Mouse (Mus musculus) neural tube, embryonic 12.5 days (tissue): ENCODE data around the gene Ndufs4. TPM values are rescaled to one million over a fixed set of nuclear protein-coding genes. Genes with fewer than 3 reads are reported as not detected.

Experiments used
- ATAC-seq: fragments of 200-750 bp; cut with Nextera tagmentation; 2 replicates; pipeline ENCODE4 v1.8.0; 2017; ENCODE audit warnings: low read depth, mild to moderate bottlenecking, moderate TSS enrichment, moderate library complexity; ENCODE audit not compliant: low FRiP score
- H3K27ac ChIP-seq: fragments of 300-500 bp; sonication (generic); 2 replicates; pipeline ENCODE4 v1.5.1; 2016
- H3K27me3 ChIP-seq: fragments of 300-500 bp; sonication (generic); replicated peaks from 2 replicates; pipeline ENCODE4 v1.6.1; 2016; ENCODE audit warnings: mild to moderate bottlenecking
- H3K36me3 ChIP-seq: fragments of 300-500 bp; sonication (generic); 2 replicates; pipeline ENCODE4 v1.6.1; 2016; ENCODE audit warnings: mild to moderate bottlenecking
- H3K4me1 ChIP-seq: fragments of 300-500 bp; sonication (generic); 2 replicates; pipeline ENCODE4 v1.6.1; 2016
- H3K4me2 ChIP-seq: fragments of 300-500 bp; sonication (generic); replicated peaks from 2 replicates; pipeline ENCODE4 v1.6.1; 2016; ENCODE audit warnings: mild to moderate bottlenecking
- H3K4me3 ChIP-seq: fragments of 300-500 bp; sonication (generic); 2 replicates; pipeline ENCODE4 v1.5.1; 2016
- H3K9ac ChIP-seq: fragments of 300-500 bp; sonication (generic); 2 replicates; pipeline ENCODE4 v1.6.1; 2016; ENCODE audit warnings: mild to moderate bottlenecking
- H3K9me3 ChIP-seq: fragments of 300-500 bp; sonication (generic); 2 replicates; pipeline ENCODE4 v1.6.1; 2016; ENCODE audit warnings: mild to moderate bottlenecking
- WGBS: fragments of 180-500 bp; shearing (Covaris S2); methylation state at CpG from one replicate; pipeline ENCODE4 v1.1.7; 2016; 5-methylcytosine and 5-hydroxymethylcytosine counted together
- polyA plus RNA-seq: library from polyadenylated mRNA; unstranded; fragments of >200 nt; fragmentation: Nextera tagmentation; extraction: Ambion mirVana; gene quantifications from 2 replicates; pipeline ENCODE4 v1.2.1, GENCODE M21; 2016

Ndufs4 gene
- 308 and 323 TPM in 2 replicates for polyA plus RNA-seq

GRCm38 (mm10) chr13:114388211-114388965 lies at the start of gene Ndufs4:
Ndufs4 (minus strand) TSS chr13:114388258.
- no peaks in the 10 kb centered on the region; the same call in 1 of the 2 replicates for H3K9me3 ChIP-seq
- H3K27me3 ChIP-seq = no peaks in the 10 kb centered on the region
- H3K9ac ChIP-seq = peak within 1 kb of the TSS; percentile 80
- H3K4me2 ChIP-seq = peak within 1 kb of the TSS; percentile 78
- peak; percentile 13; the same call in 1 of the 2 replicates for ATAC-seq
- 43% methylated on average over 13 of the region's 13 CpGs for WGBS
- H3K36me3 ChIP-seq = no peaks in the 10 kb centered on the region
- H3K4me3 ChIP-seq = peak within 1 kb of the TSS; percentile 87
- peak within 1 kb of the TSS; percentile 67 for H3K27ac ChIP-seq
- H3K4me1 ChIP-seq = no peaks in the 10 kb centered on the region

- no peak overlapping the region for H3K4me2 ChIP-seq
- no peaks in the 10 kb centered on the region for H3K27me3 ChIP-seq
- no peak for ATAC-seq
- H3K9ac ChIP-seq = no peak overlapping the region
- 83% methylated on average over 5 of the region's 5 CpGs for WGBS
- no peaks in the 10 kb centered on the region for H3K9me3 ChIP-seq
- H3K4me1 ChIP-seq = no peaks in the 10 kb centered on the region
- H3K4me3 ChIP-seq = no peak overlapping the region
- H3K27ac ChIP-seq = no peak overlapping the region
- H3K36me3 ChIP-seq = no peaks in the 10 kb centered on the region
These were observed 44.4 kb upstream of the Ndufs4 start for GRCm38 (mm10) chr13:114432491-114432890.

GRCm38 (mm10) chr13:114425230-114425629 lies 37.2 kb upstream of the Ndufs4 start:
- H3K4me3 ChIP-seq = no peak overlapping the region
- no peaks in the 10 kb centered on the region for H3K4me1 ChIP-seq
- no peak for ATAC-seq
- no peaks in the 10 kb centered on the region for H3K9me3 ChIP-seq
- H3K4me2 ChIP-seq = no peak overlapping the region
- H3K9ac ChIP-seq = no peak overlapping the region
- H3K27ac ChIP-seq = no peak overlapping the region
- no peaks in the 10 kb centered on the region for H3K27me3 ChIP-seq
- no peaks in the 10 kb centered on the region for H3K36me3 ChIP-seq
- WGBS = 94% methylated on average over 5 of the region's 5 CpGs

- H3K27me3 ChIP-seq = no peaks in the 10 kb centered on the region
- H3K4me2 ChIP-seq = no peak overlapping the region
- WGBS = 88% methylated on average over 8 of the region's 8 CpGs
- no peaks in the 10 kb centered on the region for H3K4me1 ChIP-seq
- no peak overlapping the region for H3K27ac ChIP-seq
- no peak for ATAC-seq
- H3K36me3 ChIP-seq = no peaks in the 10 kb centered on the region
- H3K9ac ChIP-seq = no peak overlapping the region
- no peaks in the 10 kb centered on the region for H3K9me3 ChIP-seq
- H3K4me3 ChIP-seq = no peak overlapping the region
These were observed 32.2 kb upstream of the Ndufs4 start for GRCm38 (mm10) chr13:114420235-114420634.

GRCm38 (mm10) chr13:114419364-114419763 lies 31.3 kb upstream of the Ndufs4 start:
- H3K4me2 ChIP-seq = no peak overlapping the region
- H3K36me3 ChIP-seq = no peaks in the 10 kb centered on the region
- no peaks in the 10 kb centered on the region for H3K9me3 ChIP-seq
- WGBS = 70% methylated on average over 3 of the region's 3 CpGs
- no peaks in the 10 kb centered on the region for H3K27me3 ChIP-seq
- H3K9ac ChIP-seq = no peak overlapping the region
- no peaks in the 10 kb centered on the region for H3K4me1 ChIP-seq
- no peak overlapping the region for H3K27ac ChIP-seq
- no peak for ATAC-seq
- no peak overlapping the region for H3K4me3 ChIP-seq

- no peak overlapping the region for H3K9ac ChIP-seq
- H3K4me3 ChIP-seq = no peak overlapping the region
- H3K27ac ChIP-seq = no peak overlapping the region
- H3K36me3 ChIP-seq = no peaks in the 10 kb centered on the region
- H3K27me3 ChIP-seq = no peaks in the 10 kb centered on the region
- H3K4me1 ChIP-seq = no peaks in the 10 kb centered on the region
- H3K4me2 ChIP-seq = no peak overlapping the region
- H3K9me3 ChIP-seq = no peaks in the 10 kb centered on the region
- ATAC-seq = no peak
These were observed 24.3 kb upstream of the Ndufs4 start for GRCm38 (mm10) chr13:114412326-114412725.

GRCm38 (mm10) chr13:114406866-114407265 lies 18.8 kb upstream of the Ndufs4 start:
- Histone ChIP-seq H3K27ac (no peak overlapping the region), H3K27me3 (no peaks in the 10 kb centered on the region), H3K4me1 (no peaks in the 10 kb centered on the region), H3K36me3 (no peaks in the 10 kb centered on the region), H3K9ac (no peak overlapping the region), H3K4me3 (no peak overlapping the region), H3K4me2 (0 out of 2 replicates have a peak overlapping the region, but pooled peaks have one; percentile 1), H3K9me3 (no peaks in the 10 kb centered on the region)
- ATAC-seq = no peak
- 3% methylated on average over 5 of the region's 5 CpGs for WGBS

- no peak overlapping the region for H3K4me3 ChIP-seq
- ATAC-seq = no peak
- H3K4me2 ChIP-seq = 0 out of 2 replicates have a peak overlapping the region, but pooled peaks have one; percentile 1
These were observed 18.4 kb upstream of the Ndufs4 start for GRCm38 (mm10) chr13:114406424-114406823.

GRCm38 (mm10) chr13:114405100-114405715 lies 17.1 kb upstream of the Ndufs4 start:
- H3K36me3 ChIP-seq = no peaks in the 10 kb centered on the region
- H3K4me1 ChIP-seq = no peaks in the 10 kb centered on the region
- no peaks in the 10 kb centered on the region for H3K9me3 ChIP-seq
- H3K9ac ChIP-seq = no peak overlapping the region
- WGBS = 90% methylated on average over 9 of the region's 9 CpGs
- no peak overlapping the region for H3K4me2 ChIP-seq
- no peaks in the 10 kb centered on the region for H3K27me3 ChIP-seq
- H3K27ac ChIP-seq = no peak overlapping the region
- no peak for ATAC-seq
- H3K4me3 ChIP-seq = no peak overlapping the region

More at GRCm38 (mm10) chr13:114406424-114406823, 18.4 kb upstream of the Ndufs4 start:
- Histone ChIP-seq H3K27ac (no peak overlapping the region), H3K36me3 (no peaks in the 10 kb centered on the region), H3K4me1 (no peaks in the 10 kb centered on the region), H3K9me3 (no peaks in the 10 kb centered on the region), H3K9ac (no peak overlapping the region), H3K27me3 (no peaks in the 10 kb centered on the region)
- WGBS = 6% methylated on average over 5 of the region's 5 CpGs

GRCm38 (mm10) chr13:114398906-114399305 lies 10.8 kb upstream of the Ndufs4 start:
- WGBS = 82% methylated on average over 2 of the region's 2 CpGs
- ATAC-seq = no peak
- no peak overlapping the region for H3K4me2 ChIP-seq
- no peaks in the 10 kb centered on the region for H3K4me1 ChIP-seq
- H3K27me3 ChIP-seq = no peaks in the 10 kb centered on the region
- H3K9ac ChIP-seq = no peak overlapping the region
- H3K9me3 ChIP-seq = no peaks in the 10 kb centered on the region
- no peak overlapping the region for H3K4me3 ChIP-seq
- H3K27ac ChIP-seq = no peak overlapping the region
- H3K36me3 ChIP-seq = no peaks in the 10 kb centered on the region

GRCm38 (mm10) chr13:114397281-114397680 lies 9.2 kb upstream of the Ndufs4 start:
- H3K9me3 ChIP-seq = no peaks in the 10 kb centered on the region
- no peaks in the 10 kb centered on the region for H3K27me3 ChIP-seq
- no peak overlapping the region for H3K4me3 ChIP-seq
- no peak overlapping the region for H3K9ac ChIP-seq
- no peaks in the 10 kb centered on the region for H3K4me1 ChIP-seq
- no peak for ATAC-seq
- 23% methylated on average over 9 of the region's 9 CpGs for WGBS
- H3K27ac ChIP-seq = no peak overlapping the region
- no peak overlapping the region for H3K4me2 ChIP-seq
- no peaks in the 10 kb centered on the region for H3K36me3 ChIP-seq

- H3K27me3 ChIP-seq = no peaks in the 10 kb centered on the region
- no peaks in the 10 kb centered on the region for H3K9me3 ChIP-seq
- H3K9ac ChIP-seq = no peak overlapping the region
- no peak overlapping the region for H3K4me3 ChIP-seq
- no peaks in the 10 kb centered on the region for H3K36me3 ChIP-seq
- no peak for ATAC-seq
- 33% methylated on average over 10 of the region's 10 CpGs for WGBS
- H3K4me2 ChIP-seq = no peak overlapping the region
- no peaks in the 10 kb centered on the region for H3K4me1 ChIP-seq
- H3K27ac ChIP-seq = no peak overlapping the region
These were observed 8.8 kb upstream of the Ndufs4 start for GRCm38 (mm10) chr13:114396863-114397262.
